Mouse (Mus musculus): Measurements from ENCODE around the gene Slc51a.
"Not testable (repeated sequence)": the region's sequence is repeated elsewhere in the genome, so short reads cannot be mapped to it uniquely, and the experiment has no call there.

The Slc51a gene

GRCm38 (mm10) chr16:32464908-32465307 lies 22.8 kb downstream of the Slc51a start:
- no peak for DNase-seq

GRCm38 (mm10) chr16:32463426-32463825 lies 24.3 kb downstream of the Slc51a start:
- no peak for DNase-seq

DNA sequence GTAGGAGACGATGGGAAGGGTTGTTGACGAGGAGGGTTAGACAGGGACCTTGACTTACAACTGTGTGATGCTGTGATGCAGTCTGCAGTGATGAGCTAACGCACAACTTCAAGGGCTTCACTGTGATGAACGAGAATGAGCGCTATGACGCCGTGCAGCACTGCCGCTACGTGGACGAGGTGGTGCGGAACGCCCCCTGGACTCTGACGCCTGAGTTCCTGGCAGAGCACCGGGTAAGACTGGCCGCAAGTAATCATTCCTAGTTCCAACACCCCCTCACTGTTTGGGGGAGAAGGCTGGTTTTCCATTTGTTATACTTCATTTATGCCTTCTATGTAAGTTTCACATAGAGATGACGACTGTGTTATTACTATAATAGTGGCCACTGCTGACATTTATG lies 24.7 kb downstream of the Slc51a start:
- no peak for DNase-seq

DNA sequence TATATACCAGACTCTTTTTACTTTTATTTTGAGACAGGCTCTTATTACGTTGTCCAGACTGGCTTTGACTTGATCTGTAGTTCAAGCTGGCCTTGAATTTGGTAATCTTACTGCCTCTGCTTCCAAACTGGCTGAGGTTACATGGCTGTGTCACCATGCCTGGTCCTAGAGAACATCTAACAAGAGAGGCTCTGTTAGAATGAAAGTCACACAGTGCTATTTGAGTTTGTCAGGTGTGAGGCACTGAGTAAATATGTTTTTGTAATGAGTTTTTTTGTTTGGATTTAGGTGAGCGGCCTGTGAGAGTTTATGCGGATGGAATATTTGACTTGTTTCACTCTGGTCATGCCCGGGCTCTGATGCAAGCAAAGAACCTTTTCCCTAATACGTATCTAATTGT lies 26.0 kb downstream of the Slc51a start:
- DNase-seq, result no peak

DNA sequence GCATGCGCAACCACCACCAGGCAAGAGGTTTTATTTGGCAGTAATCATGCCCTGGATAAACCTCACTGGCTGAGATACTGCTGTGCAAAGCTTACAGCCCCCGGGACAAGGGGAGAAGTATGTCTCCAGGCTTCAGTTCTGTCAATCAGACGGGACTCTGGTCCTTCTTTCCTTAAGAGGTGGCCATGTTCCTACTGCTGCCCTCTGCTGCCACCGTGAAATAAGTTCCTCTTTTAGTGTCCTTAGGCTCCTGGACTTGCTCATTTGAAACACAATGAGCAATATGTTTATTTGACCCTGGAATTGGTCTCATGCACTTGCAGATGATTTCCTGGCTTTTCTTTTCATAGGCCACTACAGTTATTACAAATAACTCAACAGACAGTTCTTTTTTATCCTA lies 27.2 kb downstream of the Slc51a start:
- DNase-seq, result no peak

DNA sequence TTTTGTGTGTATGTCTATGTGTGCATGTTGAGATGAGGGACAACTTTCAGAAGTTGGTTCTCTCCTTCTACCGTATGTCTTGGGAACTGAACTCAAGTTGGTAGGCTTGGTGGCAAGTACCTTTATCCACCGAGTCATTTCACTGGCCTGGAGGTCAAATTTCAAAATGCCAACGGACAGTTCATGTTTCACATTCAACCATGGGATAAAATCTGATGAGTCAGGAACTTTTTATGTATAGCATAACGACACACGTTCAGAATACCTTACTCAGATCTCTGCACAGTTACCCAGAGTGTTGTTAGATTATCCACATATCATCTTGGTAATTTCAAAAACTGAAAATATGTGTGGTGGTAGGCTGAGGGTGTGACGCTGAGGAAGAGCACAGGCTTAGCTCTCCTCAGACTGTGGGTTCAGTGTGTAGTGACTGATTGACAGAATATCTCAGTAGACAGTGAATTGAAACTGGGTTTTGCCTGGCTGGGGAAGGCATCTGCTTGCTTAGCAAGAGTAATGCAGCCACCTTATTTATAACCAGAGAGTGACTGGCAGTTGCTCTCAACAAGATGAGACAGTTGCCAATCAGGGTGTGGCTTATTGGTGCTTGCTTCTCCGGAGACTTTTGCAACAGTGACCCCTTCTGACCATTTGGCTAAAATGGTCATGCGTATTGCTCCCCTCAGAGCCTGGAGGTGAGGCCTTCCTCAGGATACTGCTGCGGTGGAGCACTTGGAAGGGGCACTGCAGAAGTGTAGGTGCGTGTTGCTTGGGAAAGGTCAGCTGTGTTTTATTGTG lies 29.9 kb downstream of the Slc51a start:
- DNase-seq, result peak; percentile 71

DNA sequence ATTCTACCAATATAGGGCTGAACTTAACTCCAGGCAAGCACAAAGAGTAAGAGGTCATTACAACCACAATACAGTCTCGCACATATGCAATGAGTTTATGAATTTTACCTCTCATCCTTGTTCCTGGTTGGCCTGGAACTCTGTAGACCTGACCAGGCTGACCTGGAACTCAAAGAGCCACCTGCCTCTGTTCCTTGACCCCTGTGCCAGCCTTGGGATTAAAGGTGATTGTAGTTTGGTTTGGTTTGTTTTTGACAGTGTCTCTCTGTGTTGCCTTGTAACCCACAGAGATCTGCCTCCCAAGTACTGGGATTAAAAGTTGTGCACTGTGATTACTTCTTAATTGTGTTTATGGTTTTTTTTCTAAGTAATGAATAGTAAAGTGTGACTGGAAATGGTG lies 30.9 kb downstream of the Slc51a start:
- no peak for DNase-seq

DNA sequence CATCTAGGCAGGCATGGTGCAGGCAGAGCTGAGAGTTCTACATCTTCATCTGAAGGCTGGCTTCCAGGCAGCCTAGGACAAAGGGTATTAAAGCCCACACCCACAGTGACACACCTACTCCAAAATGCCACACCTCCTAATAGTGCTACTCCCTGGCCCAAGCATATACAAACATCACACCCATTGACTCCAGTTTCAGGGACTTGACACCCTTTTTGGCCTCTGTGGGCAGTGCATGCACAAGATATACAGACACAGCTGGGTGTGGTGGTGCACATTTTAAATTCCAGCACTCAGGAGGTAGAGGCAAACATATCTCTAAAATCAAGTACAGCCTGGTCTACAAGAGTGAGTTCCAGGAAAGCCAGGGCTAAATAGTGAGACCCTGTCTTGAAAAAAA lies 31.6 kb downstream of the Slc51a start:
- DNase-seq, result no peak

DNA sequence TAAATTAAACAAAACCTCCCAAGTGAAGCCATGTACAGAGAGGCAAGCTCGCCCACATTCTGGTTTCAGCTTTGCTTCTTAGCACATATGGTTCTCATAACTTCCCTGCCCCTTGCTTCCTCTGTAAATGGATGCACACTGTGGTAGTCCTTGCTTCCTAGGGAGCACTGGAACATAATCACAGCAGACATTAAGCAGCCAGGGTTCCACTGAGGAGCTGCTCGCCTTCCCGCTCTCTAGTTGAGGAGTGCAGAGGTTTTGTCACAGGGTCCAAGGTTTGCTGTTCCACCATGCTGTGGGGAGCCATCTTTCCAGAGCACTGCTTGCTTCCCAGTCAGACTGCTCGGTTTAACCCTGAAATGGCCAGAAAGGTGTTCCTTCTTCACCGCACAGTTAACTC lies 33.0 kb downstream of the Slc51a start:
- DNase-seq, result no peak

DNA sequence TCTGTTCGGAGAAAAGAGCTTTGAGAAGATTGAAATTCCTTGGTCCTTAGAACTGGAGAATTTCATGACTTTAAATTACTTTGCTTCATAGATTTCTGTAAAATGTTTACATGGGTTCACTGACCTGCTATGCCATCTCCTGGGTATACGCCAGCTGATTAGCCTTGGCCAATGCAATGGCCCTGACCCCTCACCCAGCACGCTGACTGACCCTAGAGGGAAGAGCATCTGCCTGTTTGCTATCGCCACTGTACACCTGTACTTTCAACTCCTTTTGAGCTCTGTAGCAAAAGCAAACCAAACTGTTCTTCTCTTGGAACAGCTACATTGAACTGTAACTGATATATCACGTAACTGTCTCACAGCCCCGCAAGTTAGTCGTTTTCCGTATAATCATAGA lies 34.6 kb downstream of the Slc51a start:
- no peak for DNase-seq

DNA sequence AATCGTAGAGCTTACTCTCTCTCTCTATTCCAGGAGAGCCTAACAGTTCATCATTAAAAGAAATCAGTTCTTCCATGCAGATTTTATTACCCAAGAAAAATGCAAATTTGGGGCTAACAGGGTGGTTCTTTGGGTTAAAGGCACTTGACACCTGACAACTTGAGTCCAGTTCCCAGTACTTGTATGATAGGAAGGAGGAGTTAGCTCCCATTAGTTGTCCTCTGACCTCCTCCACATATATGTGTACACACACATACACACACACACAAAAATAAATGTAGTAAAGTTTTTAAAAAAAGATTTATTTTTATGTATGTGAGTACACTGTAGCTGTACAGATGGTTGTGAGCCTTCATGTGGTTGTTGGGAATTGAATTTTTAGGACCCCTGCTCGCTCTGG lies 37.5 kb downstream of the Slc51a start:
- no peak for DNase-seq

DNA sequence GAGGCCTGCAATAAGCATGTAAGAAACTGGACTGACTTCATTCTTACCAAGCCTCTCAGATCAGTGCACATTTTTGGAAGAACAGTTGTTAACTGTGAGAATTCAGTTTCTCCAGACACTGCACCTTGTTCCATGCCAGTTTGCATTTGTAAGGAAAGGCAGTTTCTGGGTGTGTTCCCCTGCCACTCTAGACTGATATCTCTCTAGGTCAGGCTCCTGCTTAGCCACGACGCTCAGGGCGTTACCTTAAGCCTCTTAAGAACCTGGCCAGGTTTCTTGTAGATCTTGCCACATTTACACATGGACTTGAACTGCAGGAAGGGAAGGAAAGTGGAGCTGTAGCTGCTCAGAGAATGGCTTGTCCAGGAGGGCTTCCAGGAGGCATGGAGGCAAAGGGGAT lies 38.0 kb downstream of the Slc51a start:
- no peak for DNase-seq

DNA sequence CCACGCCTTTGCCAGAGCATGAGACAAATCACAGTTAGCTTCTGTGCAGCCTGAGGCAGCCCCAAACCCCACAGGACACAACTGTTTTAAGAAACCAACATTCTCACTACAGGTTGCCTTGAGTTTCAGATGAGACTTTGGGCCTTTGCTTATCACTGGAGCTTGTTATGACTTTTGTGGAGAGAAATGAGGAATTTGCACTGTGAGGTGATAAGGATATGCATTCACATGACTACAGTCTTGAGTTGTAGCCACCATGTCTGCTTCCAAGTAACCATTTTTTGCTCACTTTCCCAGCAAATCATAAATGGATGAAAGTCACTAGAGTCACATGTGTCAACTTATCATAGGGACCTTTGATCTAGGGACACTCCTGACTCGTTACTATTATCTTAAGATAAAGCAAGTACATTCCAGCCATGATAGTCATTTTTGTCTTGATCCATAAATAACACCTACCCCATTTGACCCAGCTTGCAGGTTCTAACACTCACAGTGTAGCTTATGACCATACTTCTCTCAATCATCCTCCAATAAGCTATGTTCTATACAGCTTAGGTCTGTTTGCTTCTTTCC lies 41.0 kb downstream of the Slc51a start:
- no peak for DNase-seq

DNA sequence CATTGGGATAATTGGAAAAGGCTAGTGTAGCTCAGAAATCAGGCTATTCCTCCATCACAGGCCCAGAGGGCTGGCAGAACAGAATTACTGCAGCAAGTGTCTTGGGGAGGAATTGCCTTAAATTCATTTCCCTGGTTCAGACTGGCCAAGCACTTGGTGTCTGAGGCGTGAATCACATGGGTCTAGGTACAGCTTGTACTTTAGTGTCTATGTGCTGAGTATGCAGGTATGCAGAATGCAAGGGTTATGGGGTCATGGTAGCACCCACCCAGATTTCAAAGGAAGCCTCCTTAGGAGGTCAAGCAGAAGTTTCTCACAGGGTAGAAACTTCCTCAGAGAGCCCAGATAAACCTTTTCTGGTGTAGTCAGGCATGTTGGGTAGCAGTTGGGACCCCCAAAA lies 42.1 kb downstream of the Slc51a start:
- no peak for DNase-seq

DNA sequence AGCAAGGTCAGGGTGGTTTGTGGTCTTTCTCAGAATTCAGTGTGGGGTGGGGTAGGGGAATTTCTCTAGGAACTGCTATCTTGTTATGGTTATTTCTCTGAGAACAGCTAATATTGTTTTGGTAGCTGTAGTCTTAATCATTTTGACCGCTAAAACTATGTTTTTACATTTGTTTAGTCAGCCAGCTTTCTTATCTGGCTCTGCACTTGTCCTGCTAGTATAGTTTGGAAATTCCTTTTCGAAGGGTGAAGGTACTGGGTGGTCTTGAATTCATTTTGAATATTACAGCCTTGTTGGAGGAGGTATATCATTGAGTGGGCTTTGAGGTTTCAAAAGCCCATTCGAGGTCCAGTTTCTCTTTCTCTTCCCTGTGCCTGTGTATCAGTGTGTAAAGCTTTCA lies 43.1 kb downstream of the Slc51a start:
- DNase-seq, result not testable (repeated sequence)

- no peak for DNase-seq
Measured at GRCm38 (mm10) chr16:32441432-32441831, 46.2 kb downstream of the Slc51a start.

- DNase-seq, result no peak
Measured at GRCm38 (mm10) chr16:32437266-32437665, 50.4 kb downstream of the Slc51a start.

DNA sequence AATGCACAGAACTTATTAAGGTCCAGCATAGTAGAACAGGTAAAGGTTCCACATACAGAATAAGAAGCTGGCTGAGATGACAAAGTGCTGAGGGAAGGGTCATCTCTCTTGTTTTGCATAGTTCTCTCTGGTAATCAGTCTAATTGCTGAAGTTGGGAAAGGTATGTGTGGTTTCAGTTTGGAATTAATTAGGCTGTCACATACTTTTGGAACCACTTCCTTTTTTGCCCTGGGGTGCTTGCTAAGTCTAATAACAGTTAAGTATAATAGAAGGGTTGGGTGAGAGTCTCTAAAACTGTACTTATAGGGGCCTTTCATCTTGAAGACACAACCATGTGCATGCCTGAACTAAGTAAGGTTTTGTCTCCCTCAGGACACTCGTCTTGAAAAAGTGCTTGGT lies 51.0 kb downstream of the Slc51a start:
- no peak for DNase-seq

DNA sequence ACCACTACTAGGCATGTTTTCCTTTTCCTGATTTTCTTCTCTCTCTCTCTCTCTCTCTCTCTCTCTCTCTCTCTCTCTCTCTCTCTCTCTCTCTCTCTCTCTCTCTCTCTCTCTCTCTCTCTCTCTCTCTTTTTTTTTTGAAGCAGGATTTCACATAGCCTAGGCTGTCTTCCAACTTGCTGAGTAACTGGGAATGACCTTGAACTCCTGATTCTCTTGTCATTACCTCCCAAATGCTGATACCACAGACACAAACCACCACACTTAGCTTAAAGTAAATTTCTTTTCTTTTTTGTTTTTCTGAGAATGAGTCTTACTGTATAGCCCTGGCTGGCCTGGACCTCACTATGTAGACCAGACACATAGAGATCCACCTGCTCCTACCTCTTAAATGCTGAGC lies 53.0 kb downstream of the Slc51a start:
- no peak for DNase-seq

DNA sequence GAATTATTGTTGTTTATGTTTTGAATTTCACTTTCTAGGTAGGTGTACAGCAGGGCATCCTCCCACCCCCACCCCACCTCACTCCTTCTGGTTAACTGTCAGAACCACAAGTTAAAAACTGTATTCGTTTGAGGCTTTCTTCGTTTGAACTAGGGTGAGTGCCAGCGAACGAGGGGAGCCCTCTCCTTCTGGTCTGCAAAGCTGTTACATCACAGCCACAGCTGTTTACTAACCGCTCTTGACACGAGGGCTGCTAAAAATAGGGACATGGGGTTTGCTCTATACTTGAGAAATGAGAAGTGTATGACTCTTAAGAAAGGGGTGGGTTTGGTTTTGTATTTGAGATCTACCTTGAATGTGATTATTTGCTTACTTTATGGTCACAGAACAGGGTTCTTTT lies 53.6 kb downstream of the Slc51a start:
- DNase-seq, result peak; percentile 72

DNA sequence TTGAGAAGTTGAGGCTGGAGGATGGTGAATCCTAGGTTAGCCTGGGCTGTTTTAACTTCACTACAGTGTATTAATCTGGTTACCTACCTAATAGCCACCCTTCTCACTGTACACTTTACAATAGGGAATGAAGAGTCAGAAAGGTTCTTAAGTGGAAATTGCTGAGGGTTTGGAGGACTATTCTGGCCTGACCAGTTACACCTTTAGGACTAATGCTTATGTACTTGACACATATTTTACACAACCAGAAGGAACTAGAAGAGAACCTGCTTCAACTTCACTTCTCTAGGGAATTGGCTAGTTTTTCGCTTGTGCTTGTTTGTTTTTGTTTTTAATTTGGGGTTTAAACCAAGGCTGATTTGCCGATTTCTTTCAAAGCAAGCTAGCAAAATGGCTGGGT lies 54.5 kb downstream of the Slc51a start:
- DNase-seq, result no peak

DNA sequence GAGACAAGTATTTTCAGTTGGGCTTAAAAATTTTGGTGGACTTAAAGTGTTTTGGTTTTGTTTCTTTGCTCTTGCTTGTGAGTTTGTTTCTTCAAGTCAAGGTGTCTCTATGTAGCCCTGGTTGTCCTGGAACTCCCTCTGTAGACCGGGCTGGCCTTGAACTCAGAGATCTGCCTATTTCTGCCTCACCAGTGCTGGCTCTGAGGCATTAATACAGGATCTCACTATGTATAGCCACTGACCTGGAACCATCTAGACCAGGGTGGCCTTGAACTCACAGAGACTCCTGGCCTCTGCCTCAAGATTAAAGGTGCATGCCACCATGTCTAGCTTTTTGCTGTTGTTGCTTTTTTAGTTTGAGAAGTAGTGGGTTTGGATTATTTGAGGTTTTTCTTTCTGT lies 55.8 kb downstream of the Slc51a start:
- no peak for DNase-seq

DNA sequence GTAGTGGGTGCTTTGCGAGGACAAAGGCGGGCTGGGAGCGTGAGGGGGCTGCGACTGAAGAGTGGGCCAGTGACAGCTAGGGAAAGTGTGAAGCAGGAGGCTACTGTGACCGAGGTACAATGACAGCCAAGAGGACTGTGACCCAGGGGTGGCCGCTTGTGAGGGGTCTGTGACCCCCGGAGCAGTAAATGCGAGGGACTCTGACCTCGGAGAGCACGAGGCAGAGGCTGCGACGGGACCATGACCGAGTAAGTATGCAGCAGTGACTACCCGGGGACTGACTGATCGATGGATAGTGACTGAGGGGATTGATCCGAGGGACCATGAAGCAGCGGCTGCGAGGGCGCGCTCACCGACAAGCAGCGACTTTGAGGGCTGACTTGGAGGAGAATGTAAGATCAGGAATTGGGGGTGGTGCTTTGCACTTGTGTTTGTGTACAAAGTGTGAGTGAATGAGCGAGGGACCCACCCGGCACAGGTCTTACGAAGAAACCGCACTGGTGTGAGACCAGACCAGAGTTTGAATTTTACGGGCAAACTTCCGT lies 56.6 kb downstream of the Slc51a start:
- peak; percentile 19 for DNase-seq

DNA sequence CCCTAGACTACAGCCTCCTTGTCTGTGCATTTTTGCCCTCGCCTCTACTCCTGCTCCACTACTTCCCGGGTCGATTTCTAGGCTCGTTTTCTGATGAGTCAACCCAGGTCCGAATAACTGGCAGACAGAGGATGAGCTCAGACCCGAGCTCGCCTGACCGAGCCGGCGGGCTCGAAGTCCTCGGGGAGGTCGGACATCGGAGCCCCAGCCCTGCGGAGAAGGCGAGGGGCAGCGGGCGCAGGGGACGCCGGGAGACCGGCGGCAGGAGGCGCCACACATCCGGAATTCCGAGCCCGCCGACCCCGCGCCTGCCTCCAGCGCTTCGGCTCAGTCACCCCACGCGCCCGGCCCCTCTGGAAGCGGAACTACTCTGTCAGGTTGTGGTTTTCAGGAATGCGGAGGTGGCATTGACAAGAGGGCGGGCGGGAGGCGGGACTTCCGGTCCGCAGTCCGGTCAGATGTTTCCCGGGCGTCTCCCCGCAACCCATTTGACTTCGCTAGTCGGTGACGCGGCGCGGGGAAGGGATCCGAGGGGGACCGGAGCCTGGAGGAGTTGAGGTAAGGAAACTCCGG lies 57.1 kb downstream of the Slc51a start, which contains the start of gene Pcyt1a:
Gene Pcyt1a (plus strand): TSS at position 448 of the 573 bp plus-strand sequence.
- DNase-seq, result peak; percentile 90

Measured in lung, postnatal 14 days (tissue).